Mouse (Mus musculus): Measurements from ENCODE around the gene Agtpbp1.

GRCm38 (mm10) chr13:59431124-59431864 lies 153.7 kb downstream of the Agtpbp1 start:
- TF ChIP-seq ETS1 (IDR thresholded peaks at IDR 0.05; ENCODE audit: low read depth, low read length) (no peak), EP300 (IDR thresholded peaks at IDR 0.05; ENCODE audit: low read depth in 1 of 2, low read length in 2 of 2) (no peak)
